Mouse (Mus musculus) liver (tissue): ENCODE results near the gene Cblc.
A peak's percentile ranks its signal among the peaks of the same experiment; 100 is the strongest.

Source experiments
- DNase-seq: peaks from one replicate; pipeline ENCODE4 v3.0.0-alpha.2; 2020; ENCODE audit warnings: mixed read lengths

The Cblc gene

GRCm38 (mm10) chr7:19796697-19797588 is at the start of gene Cblc:
TSS of gene Cblc (minus strand) at chr7:19796809.
- DNase-seq = peak; percentile 74

GRCm38 (mm10) chr7:19844521-19845171 is 48.0 kb upstream of the Cblc start:
- DNase-seq = no peak

GRCm38 (mm10) chr7:19843561-19843960 is 47.0 kb upstream of the Cblc start:
- DNase-seq = peak; percentile 70

GRCm38 (mm10) chr7:19842885-19843504 is 46.4 kb upstream of the Cblc start:
- DNase-seq = peak; percentile 39

GRCm38 (mm10) chr7:19841686-19842413 is 45.2 kb upstream of the Cblc start:
- DNase-seq = peak; percentile 44

GRCm38 (mm10) chr7:19840936-19841335 is 44.3 kb upstream of the Cblc start:
- DNase-seq = no peak

- no peak for DNase-seq
These were observed 43.8 kb upstream of the Cblc start for GRCm38 (mm10) chr7:19840371-19840770.

- no peak for DNase-seq
These were observed 40.2 kb upstream of the Cblc start for GRCm38 (mm10) chr7:19836843-19837242.

GRCm38 (mm10) chr7:19834055-19834454 is 37.4 kb upstream of the Cblc start:
- DNase-seq = no peak

GRCm38 (mm10) chr7:19831837-19832236 is 35.2 kb upstream of the Cblc start:
- no peak for DNase-seq

- peak; percentile 58 for DNase-seq
These were observed 34.1 kb upstream of the Cblc start for GRCm38 (mm10) chr7:19830682-19831156.

GRCm38 (mm10) chr7:19829694-19830093 is 33.1 kb upstream of the Cblc start:
- no peak for DNase-seq

- no peak for DNase-seq
These were observed 30.1 kb upstream of the Cblc start for GRCm38 (mm10) chr7:19826756-19827155.

- peak; percentile 89 for DNase-seq
These were observed 27.8 kb upstream of the Cblc start for GRCm38 (mm10) chr7:19824182-19824973.

- no peak for DNase-seq
These were observed 26.9 kb upstream of the Cblc start for GRCm38 (mm10) chr7:19823256-19824181.

- DNase-seq = peak; percentile 61
These were observed 26.0 kb upstream of the Cblc start, which contains the start of gene Bcl3 for GRCm38 (mm10) chr7:19822604-19823058. TSS of gene Bcl3 (minus strand) at chr7:19822770.

GRCm38 (mm10) chr7:19822193-19822592 is 25.6 kb upstream of the Cblc start:
- no peak for DNase-seq

- no peak for DNase-seq
These were observed 25.0 kb upstream of the Cblc start for GRCm38 (mm10) chr7:19821633-19822032.

GRCm38 (mm10) chr7:19820347-19821048 is 23.9 kb upstream of the Cblc start:
- no peak for DNase-seq

GRCm38 (mm10) chr7:19818875-19819274 is 22.3 kb upstream of the Cblc start:
- no peak for DNase-seq
